Mouse (Mus musculus) Patski (cell line): ENCODE measurements at regions not wholly inside any gene's neighbourhood (a gene's known extent, or its start where the extent isn't known, plus 50 kb on each side); places are given as distances from the start of the nearest gene placed in this dataset.

Experiments
- ATAC-seq: fragments of 100-300 bp; one replicate; pipeline ENCODE4 v1.8.0; 2021
- CTCF ChIA-PET: fragments of 350-600 bp; sonication (Branson Sonifier 250); formaldehyde crosslinking; loops from one replicate; lab custom pipeline; 2022; ENCODE audit warnings: inconsistent platforms; lab: Charles Lee
- POLR2A ChIA-PET: fragments of 350-600 bp; sonication (Branson Sonifier 250); formaldehyde crosslinking; loops from one replicate; lab custom pipeline; 2022; ENCODE audit warnings: antibody characterized with exemption, inconsistent platforms; lab: Charles Lee
- DNase-seq: peaks from one replicate; pipeline ENCODE4 v3.0.0-alpha.2; 2011; ENCODE audit warnings: low read depth, low spot score
- H3K27me3 ChIP-seq: fragments of 371-371 bp; one replicate; pipeline ENCODE4 v1.5.1; 2021
- CTCF ChIP-seq: fragments of 100-300 bp; IDR thresholded peaks from one replicate; pipeline ENCODE4 v1.5.1; 2021
- in situ Hi-C: fragments of 300-500 bp; cut with MboI; formaldehyde crosslinking; loops from 3 replicates; pipeline ENCODE4 v1.11.1; 2018; ENCODE audit warnings: low pct_unique_long_range_greater_than_20kb, mixed read lengths

GRCm38 (mm10) chr9:32906233-32906872 lies 270.3 kb downstream of the Ets1 start:
- no peak for TF ChIP-seq CTCF
- ChIA-PET CTCF (no interaction called here), POLR2A (no interaction called here)
- DNase-seq, result no peak
- peaks cover 26% of the 10 kb centered on the region for H3K27me3 ChIP-seq
- ATAC-seq, result no peak
- in situ Hi-C loops, result no loop called here

DNA sequence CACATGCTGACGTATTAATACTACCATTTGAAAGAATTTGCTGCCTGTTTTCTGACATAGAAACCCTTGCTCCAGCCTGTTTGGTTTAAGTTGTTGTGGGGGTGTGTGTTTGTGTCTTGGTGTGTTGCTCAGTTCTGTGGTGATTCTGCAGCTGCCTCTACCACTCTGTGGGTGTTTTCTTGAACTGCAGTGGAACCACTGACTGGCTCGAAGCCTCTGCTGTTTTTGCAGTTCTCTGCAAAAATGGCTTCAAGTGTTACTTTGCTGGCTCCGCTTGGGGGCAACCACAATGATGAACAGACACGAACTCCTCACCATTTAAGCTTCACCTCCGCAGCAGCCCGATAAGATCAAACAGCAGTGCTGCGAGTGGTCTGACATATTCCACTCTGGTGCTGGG lies 274.6 kb downstream of the Ets1 start:
- CTCF ChIA-PET, result no interaction called here
- DNase-seq, result no peak
- no peak for TF ChIP-seq CTCF
- ATAC-seq, result no peak
- in situ Hi-C loops, result no loop called here
- peaks cover 15% of the 10 kb centered on the region for H3K27me3 ChIP-seq
- POLR2A ChIA-PET, result no interaction called here

- ATAC-seq, result no peak
- in situ Hi-C loops, result no loop called here
- CTCF ChIA-PET, result no interaction called here
- POLR2A ChIA-PET, result interaction anchor here (0.5 kb wide), 1 partner anchor 1402 kb away, joined by 5 read pairs; no protein-coding TSS in a partner anchor
- no peak for DNase-seq
- TF ChIP-seq CTCF, result no peak
- peaks cover 7% of the 10 kb centered on the region for H3K27me3 ChIP-seq
Measured at GRCm38 (mm10) chr9:32915633-32916032, 279.6 kb downstream of the Ets1 start.

- H3K27me3 ChIP-seq, result peaks cover 14% of the 10 kb centered on the region
- TF ChIP-seq CTCF, result no peak
- no peak for DNase-seq
- in situ Hi-C loops, result no loop called here
- ATAC-seq, result no peak
- ChIA-PET CTCF (no interaction called here), POLR2A (no interaction called here)
Measured at GRCm38 (mm10) chr9:32916731-32917130, 280.7 kb downstream of the Ets1 start.

- DNase-seq (no peak), ATAC-seq (no peak)
- ChIA-PET CTCF (interaction anchor here (1.1 kb wide), 1 partner anchor 19 kb away, joined by 3 read pairs; no protein-coding TSS in a partner anchor), POLR2A (interaction anchor here (0.6 to 0.7 kb wide), 3 partner anchors 185 to 1732 kb away, joined by 3 read pairs; no protein-coding TSS in a partner anchor)
- in situ Hi-C loops, result no loop called here
- no peak for TF ChIP-seq CTCF
- H3K27me3 ChIP-seq, result peaks cover 22% of the 10 kb centered on the region
Measured at GRCm38 (mm10) chr9:32923925-32924324, 287.9 kb downstream of the Ets1 start.

GRCm38 (mm10) chr9:32924333-32924886 lies 288.4 kb downstream of the Ets1 start:
- H3K27me3 ChIP-seq, result peaks cover 22% of the 10 kb centered on the region
- no peak for TF ChIP-seq CTCF
- POLR2A ChIA-PET, result interaction anchor here (0.6 to 0.7 kb wide), 3 partner anchors 185 to 1732 kb away, joined by 3 read pairs; no protein-coding TSS in a partner anchor
- CTCF ChIA-PET, result interaction anchor here (1.1 kb wide), 1 partner anchor 19 kb away, joined by 3 read pairs; no protein-coding TSS in a partner anchor
- in situ Hi-C loops, result no loop called here
- ATAC-seq (no peak), DNase-seq (no peak)

DNA sequence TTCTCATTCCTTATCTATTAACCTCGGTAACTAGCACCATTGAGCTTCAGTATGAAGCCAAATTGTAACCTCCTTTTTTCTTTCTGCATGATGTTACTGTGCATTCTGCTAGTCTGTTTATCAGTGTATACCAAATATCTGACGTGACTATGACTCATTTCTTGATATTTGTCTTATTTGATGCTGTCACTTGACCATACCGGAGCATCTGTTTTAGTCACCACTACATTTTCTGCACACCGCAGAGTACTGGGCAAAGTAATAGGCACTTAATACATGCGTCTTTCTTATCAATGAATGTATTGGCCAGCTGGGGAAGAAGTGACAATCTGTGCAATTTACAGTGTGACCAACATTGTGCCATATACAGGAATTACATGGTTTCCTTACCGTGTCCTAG lies 289.0 kb downstream of the Ets1 start:
- no peak for TF ChIP-seq CTCF
- peaks cover 19% of the 10 kb centered on the region for H3K27me3 ChIP-seq
- ATAC-seq, result no peak
- CTCF ChIA-PET, result interaction anchor here (1.1 kb wide), 1 partner anchor 18 kb away, joined by 3 read pairs; no protein-coding TSS in a partner anchor
- in situ Hi-C loops, result no loop called here
- POLR2A ChIA-PET, result no interaction called here
- no peak for DNase-seq

GRCm38 (mm10) chr9:32925720-32926595 lies 289.9 kb downstream of the Ets1 start:
- H3K27me3 ChIP-seq, result peaks cover 19% of the 10 kb centered on the region
- TF ChIP-seq CTCF, result no peak
- ATAC-seq (no peak), DNase-seq (no peak)
- POLR2A ChIA-PET, result no interaction called here
- CTCF ChIA-PET, result interaction anchor here (0.8 kb wide), 1 partner anchor 170 kb away, joined by 3 read pairs; no protein-coding TSS in a partner anchor
- in situ Hi-C loops, result no loop called here

DNA sequence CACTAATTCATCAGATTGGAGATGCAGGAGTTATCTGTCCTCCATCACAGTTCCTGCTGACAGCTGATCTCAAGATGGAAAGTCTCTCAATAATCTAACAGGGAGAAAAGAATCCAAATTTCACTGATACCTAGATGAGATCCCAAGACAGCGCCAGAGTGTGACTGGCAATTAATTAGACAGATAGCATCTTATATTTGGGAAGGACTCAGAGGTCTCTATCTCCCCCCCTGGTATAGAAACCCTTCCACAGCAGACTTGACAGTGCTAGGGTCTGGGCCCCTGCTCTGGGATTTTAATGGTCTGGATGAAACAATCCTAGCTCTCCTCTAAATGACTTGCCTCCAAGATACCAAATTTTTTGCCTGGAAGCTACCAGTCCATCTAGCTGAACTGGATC lies 291.6 kb downstream of the Ets1 start:
- H3K27me3 ChIP-seq, result peaks cover 12% of the 10 kb centered on the region
- in situ Hi-C loops, result no loop called here
- ChIA-PET POLR2A (no interaction called here), CTCF (no interaction called here)
- no peak for TF ChIP-seq CTCF
- ATAC-seq (no peak), DNase-seq (no peak)

GRCm38 (mm10) chr9:32928289-32929000 lies 292.4 kb downstream of the Ets1 start:
- DNase-seq, result no peak
- TF ChIP-seq CTCF, result no peak
- in situ Hi-C loops, result no loop called here
- ATAC-seq, result no peak
- ChIA-PET POLR2A (no interaction called here), CTCF (no interaction called here)
- peaks cover 12% of the 10 kb centered on the region for H3K27me3 ChIP-seq
